Mouse (Mus musculus) neural tube, embryonic 15.5 days (tissue): ENCODE results near the gene Erc2. TPM values are rescaled to one million over a fixed set of nuclear protein-coding genes. Genes with fewer than 3 reads are reported as not detected.

Source experiments
- ATAC-seq: fragments of 200-750 bp; cut with Nextera tagmentation; 2 replicates; pipeline ENCODE4 v1.8.0; 2017; ENCODE audit warnings: mild to moderate bottlenecking, moderate TSS enrichment, moderate library complexity; ENCODE audit not compliant: low FRiP score
- H3K27ac ChIP-seq: fragments of 300-500 bp; sonication (generic); replicated peaks from 2 replicates; pipeline ENCODE4 v1.5.1; 2015; ENCODE audit warnings: mild to moderate bottlenecking, inconsistent platforms
- H3K27me3 ChIP-seq: fragments of 300-500 bp; sonication (generic); replicated peaks from 2 replicates; pipeline ENCODE4 v1.6.1; 2015; ENCODE audit warnings: inconsistent platforms
- H3K36me3 ChIP-seq: fragments of 300-500 bp; sonication (generic); 2 replicates; pipeline ENCODE4 v1.6.1; 2015; ENCODE audit warnings: inconsistent platforms
- H3K4me1 ChIP-seq: fragments of 300-500 bp; sonication (generic); 2 replicates; pipeline ENCODE4 v1.6.1; 2015; ENCODE audit warnings: inconsistent platforms
- H3K4me2 ChIP-seq: fragments of 300-500 bp; sonication (generic); 2 replicates; pipeline ENCODE4 v1.6.1; 2015; ENCODE audit warnings: inconsistent platforms, mild to moderate bottlenecking, moderate library complexity
- H3K4me3 ChIP-seq: fragments of 300-500 bp; sonication (generic); replicated peaks from 2 replicates; pipeline ENCODE4 v1.5.1; 2015; ENCODE audit warnings: mild to moderate bottlenecking, inconsistent platforms
- H3K9ac ChIP-seq: fragments of 300-500 bp; sonication (generic); replicated peaks from 2 replicates; pipeline ENCODE4 v1.6.1; 2015; ENCODE audit warnings: mild to moderate bottlenecking, inconsistent platforms
- H3K9me3 ChIP-seq: fragments of 300-500 bp; sonication (generic); replicated peaks from 2 replicates; pipeline ENCODE4 v1.6.1; 2016; ENCODE audit warnings: inconsistent platforms
- WGBS: fragments of 180-500 bp; shearing (Covaris S2); methylation state at CpG from one replicate; pipeline ENCODE4 v1.1.7; 2015; ENCODE audit warnings: mixed read lengths; 5-methylcytosine and 5-hydroxymethylcytosine counted together
- polyA plus RNA-seq: library from polyadenylated mRNA; unstranded; fragments of >200 nt; fragmentation: Nextera tagmentation; extraction: Ambion mirVana; gene quantifications from 2 replicates; pipeline ENCODE4 v1.2.1, GENCODE M21; 2015

The Erc2 gene
- polyA plus RNA-seq, 1 experiment from 2014 or later: 80.3 TPM

- H3K27ac ChIP-seq: peak overlapping the region; percentile 37; the same call in 1 of the 2 replicates
- no peak for ATAC-seq
- WGBS: 39% methylated on average over 1 of the region's 1 CpGs
- H3K27me3 ChIP-seq: no peaks in the 10 kb centered on the region
- no peaks in the 10 kb centered on the region for H3K4me1 ChIP-seq
- no peak overlapping the region for H3K9ac ChIP-seq
- H3K9me3 ChIP-seq: no peaks in the 10 kb centered on the region
- no peaks in the 10 kb centered on the region for H3K36me3 ChIP-seq
- no peak overlapping the region for H3K4me3 ChIP-seq
- H3K4me2 ChIP-seq: no peak overlapping the region
These were observed 408.6 kb downstream of the Erc2 start for GRCm38 (mm10) chr14:28030870-28031269.

GRCm38 (mm10) chr14:28035013-28035412 is 412.8 kb downstream of the Erc2 start:
- H3K9ac ChIP-seq: no peak overlapping the region
- H3K4me3 ChIP-seq: no peak overlapping the region
- H3K4me2 ChIP-seq: no peak overlapping the region
- ATAC-seq: no peak
- WGBS: 79% methylated on average over 2 of the region's 2 CpGs
- no peaks in the 10 kb centered on the region for H3K36me3 ChIP-seq
- H3K4me1 ChIP-seq: no peaks in the 10 kb centered on the region
- no peaks in the 10 kb centered on the region for H3K9me3 ChIP-seq
- no peaks in the 10 kb centered on the region for H3K27me3 ChIP-seq
- no peak overlapping the region for H3K27ac ChIP-seq

- Histone ChIP-seq H3K36me3 (0 out of 2 replicates have a peak, but pooled peaks cover 7% of the 10 kb centered on the region), H3K4me2 (no peak overlapping the region), H3K9me3 (no peaks in the 10 kb centered on the region), H3K9ac (no peak overlapping the region), H3K27ac (peak overlapping the region; percentile 65; the same call in 1 of the 2 replicates), H3K27me3 (no peaks in the 10 kb centered on the region), H3K4me1 (peaks cover 21% of the 10 kb centered on the region), H3K4me3 (no peak overlapping the region)
- 0 out of 2 replicates have a peak, but pooled peaks have one; percentile 41 for ATAC-seq
- 29% methylated on average over 4 of the region's 4 CpGs for WGBS
These were observed 420.9 kb downstream of the Erc2 start for GRCm38 (mm10) chr14:28043095-28043494.

DNA sequence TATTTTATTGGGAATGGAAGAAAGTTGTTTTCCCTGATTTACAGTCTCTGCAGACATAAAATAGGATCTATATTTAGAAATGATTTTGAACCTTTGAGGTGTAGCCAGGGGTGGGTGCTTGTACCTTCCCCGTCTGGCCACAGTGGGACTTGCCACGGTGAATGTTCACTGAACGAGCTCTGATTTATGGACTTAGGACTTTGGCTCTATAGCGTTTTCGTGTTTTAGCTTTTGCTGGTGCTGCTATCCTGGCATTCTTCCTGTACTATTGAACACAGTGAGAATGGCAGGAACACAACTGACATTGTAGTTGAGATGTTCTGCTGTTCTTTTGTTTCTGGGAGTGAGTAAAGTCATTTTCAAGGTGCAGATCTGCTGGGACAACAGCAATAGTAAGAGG is 429.4 kb downstream of the Erc2 start:
- Histone ChIP-seq H3K9ac (no peak overlapping the region), H3K27me3 (no peaks in the 10 kb centered on the region), H3K9me3 (no peaks in the 10 kb centered on the region), H3K4me2 (no peak overlapping the region), H3K27ac (no peak overlapping the region), H3K4me3 (no peak overlapping the region), H3K4me1 (peaks cover 3% of the 10 kb centered on the region; the same call in 1 of the 2 replicates), H3K36me3 (0 out of 2 replicates have a peak, but pooled peaks cover 4% of the 10 kb centered on the region)
- ATAC-seq: no peak
- WGBS: 43% methylated on average over 5 of the region's 5 CpGs

DNA sequence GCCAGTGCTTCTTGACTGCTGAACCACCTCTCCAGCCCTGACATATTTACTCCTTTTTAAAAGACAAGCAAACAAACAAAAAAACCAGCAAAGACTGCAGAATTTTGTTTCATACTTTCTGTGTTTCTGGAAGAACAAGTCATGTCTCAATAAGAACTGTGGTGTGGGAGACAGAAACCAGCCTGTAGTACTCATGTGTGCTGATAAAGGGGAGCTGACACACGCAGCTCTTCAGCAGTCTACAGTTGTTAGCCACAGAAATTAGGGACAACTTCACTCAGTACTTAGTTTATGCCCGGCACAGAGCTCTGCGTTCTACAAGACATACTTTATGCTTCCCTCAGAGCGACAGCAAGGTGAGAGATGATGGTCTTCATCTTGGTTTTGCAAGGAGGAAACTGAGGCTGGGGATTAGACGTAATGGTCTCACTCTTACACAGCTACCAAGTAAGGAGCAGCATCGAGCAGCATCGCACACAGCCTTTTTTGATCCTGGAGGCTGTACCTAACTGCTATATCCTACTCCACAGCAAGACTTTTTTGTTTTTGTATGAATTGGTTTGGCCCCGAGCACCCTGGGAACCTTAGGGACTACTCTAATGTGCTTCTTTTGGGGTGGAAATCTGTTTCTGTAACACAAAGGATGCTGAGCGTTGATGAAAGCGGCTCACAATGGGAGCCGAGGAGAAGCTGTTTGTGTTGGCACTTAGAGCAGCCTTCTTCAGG is 435.1 kb downstream of the Erc2 start:
- H3K27ac ChIP-seq: peak overlapping the region; percentile 60
- no peaks in the 10 kb centered on the region for H3K36me3 ChIP-seq
- H3K4me2 ChIP-seq: no peak overlapping the region
- peak; percentile 46; the same call in 1 of the 2 replicates for ATAC-seq
- H3K9ac ChIP-seq: no peak overlapping the region
- no peak overlapping the region for H3K4me3 ChIP-seq
- no peaks in the 10 kb centered on the region for H3K9me3 ChIP-seq
- no peaks in the 10 kb centered on the region for H3K27me3 ChIP-seq
- H3K4me1 ChIP-seq: peaks cover 15% of the 10 kb centered on the region
- WGBS: 36% methylated on average over 11 of the region's 11 CpGs

DNA sequence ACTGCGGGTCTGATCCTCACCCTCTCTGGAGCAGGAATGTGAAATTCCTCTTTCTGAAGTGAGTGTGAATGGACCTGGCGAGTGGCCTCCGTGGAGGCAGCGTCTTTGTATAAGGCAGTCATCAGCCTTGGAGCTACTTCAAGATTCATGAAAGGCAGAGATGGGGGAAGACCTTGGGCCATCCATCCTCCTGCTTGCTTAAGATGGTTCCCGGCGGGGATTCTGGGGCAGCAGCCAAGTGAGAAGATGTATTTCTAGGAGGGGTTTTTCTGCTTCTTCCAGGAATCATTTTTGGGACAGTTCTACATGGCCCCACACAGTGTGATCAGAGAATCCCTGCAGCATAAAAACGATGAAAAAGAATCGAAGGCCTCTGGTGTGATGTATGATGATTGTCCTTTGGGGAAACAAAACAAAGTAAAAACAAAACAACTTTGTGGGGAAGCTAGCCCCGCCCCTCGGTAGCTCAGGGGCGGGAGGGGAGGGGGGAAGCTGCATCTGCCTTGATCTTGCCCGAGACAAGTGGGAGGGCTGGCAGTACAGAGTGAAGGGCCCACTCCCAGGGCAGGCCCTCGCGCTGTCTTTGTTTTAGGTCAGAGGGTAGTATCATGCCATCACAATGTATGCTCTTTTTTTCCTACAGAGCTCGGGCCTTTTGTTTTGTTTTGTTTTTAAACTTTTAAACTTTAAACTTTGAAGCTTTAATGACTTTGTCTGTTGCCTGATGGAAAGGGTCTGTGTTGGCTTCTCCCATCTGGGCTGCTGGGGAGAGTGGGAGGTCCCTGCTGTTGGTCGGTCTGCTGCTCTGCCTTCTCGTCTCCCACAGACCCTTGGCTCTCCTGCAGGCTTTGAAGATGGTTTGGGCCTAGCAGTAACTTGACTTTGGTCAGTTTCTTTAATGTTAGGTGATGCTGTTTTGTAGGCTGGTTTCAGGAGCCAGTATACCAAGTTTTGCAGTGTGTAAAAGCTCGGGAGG is 435.9 kb downstream of the Erc2 start:
- no peaks in the 10 kb centered on the region for H3K9me3 ChIP-seq
- no peak overlapping the region for H3K4me3 ChIP-seq
- H3K27me3 ChIP-seq: no peaks in the 10 kb centered on the region
- 11% methylated on average over 18 of the region's 18 CpGs for WGBS
- no peak overlapping the region for H3K9ac ChIP-seq
- peak; percentile 85 for ATAC-seq
- peaks cover 15% of the 10 kb centered on the region for H3K4me1 ChIP-seq
- H3K36me3 ChIP-seq: no peaks in the 10 kb centered on the region
- 0 out of 2 replicates have a peak overlapping the region, but pooled peaks have one; percentile 19 for H3K4me2 ChIP-seq
- peak overlapping the region; percentile 60 for H3K27ac ChIP-seq

- Histone ChIP-seq H3K27ac (no peak overlapping the region), H3K4me3 (no peak overlapping the region), H3K4me2 (no peak overlapping the region), H3K9me3 (no peaks in the 10 kb centered on the region), H3K4me1 (peaks cover 15% of the 10 kb centered on the region), H3K9ac (no peak overlapping the region), H3K27me3 (no peaks in the 10 kb centered on the region), H3K36me3 (no peaks in the 10 kb centered on the region)
- WGBS: 61% methylated on average over 4 of the region's 4 CpGs
- ATAC-seq: no peak
These were observed 438.7 kb downstream of the Erc2 start for GRCm38 (mm10) chr14:28060891-28061290.

DNA sequence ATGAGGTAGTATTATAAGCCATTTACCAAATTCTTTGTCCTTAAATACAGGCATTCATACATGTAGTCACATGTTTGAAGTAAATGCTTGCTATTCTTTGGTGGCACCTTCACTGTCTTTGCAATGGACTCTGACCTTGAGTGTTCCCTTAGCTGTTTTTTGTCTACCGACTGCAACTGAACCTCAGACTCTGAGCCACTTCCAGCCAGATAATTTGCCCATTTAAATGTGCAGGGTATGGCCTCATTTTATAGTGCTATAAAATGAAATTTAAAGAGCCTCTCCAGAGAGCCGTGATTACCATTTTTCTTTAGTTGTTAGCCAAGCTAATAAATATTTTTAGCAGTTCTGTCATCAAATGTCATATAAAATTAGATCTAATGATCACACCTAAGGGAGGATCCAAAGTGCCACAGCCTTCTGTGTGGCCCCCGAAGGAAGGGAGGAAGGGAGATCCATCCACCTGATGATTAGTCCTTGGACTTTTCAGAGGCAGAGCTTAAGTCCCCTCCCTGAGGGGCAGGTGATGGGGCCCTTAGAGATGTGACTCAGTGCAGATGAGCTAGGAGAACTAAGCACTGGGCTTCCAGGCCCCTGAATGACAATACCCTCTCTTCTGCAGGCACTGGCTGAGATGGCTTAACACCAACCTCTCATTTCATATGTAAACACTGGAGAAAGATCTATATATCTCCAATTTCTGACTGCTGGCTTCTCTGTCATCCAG is 439.6 kb downstream of the Erc2 start:
- H3K4me1 ChIP-seq: peaks cover 15% of the 10 kb centered on the region
- no peaks in the 10 kb centered on the region for H3K36me3 ChIP-seq
- H3K27ac ChIP-seq: no peak overlapping the region
- ATAC-seq: no peak
- 24% methylated on average over 3 of the region's 3 CpGs for WGBS
- H3K9ac ChIP-seq: no peak overlapping the region
- no peaks in the 10 kb centered on the region for H3K9me3 ChIP-seq
- H3K4me2 ChIP-seq: no peak overlapping the region
- H3K27me3 ChIP-seq: no peaks in the 10 kb centered on the region
- H3K4me3 ChIP-seq: no peak overlapping the region

GRCm38 (mm10) chr14:28068021-28068420 is 445.8 kb downstream of the Erc2 start:
- Histone ChIP-seq H3K9me3 (no peaks in the 10 kb centered on the region), H3K27me3 (no peaks in the 10 kb centered on the region), H3K36me3 (no peaks in the 10 kb centered on the region), H3K4me1 (peaks cover 4% of the 10 kb centered on the region; the same call in 1 of the 2 replicates), H3K9ac (no peak overlapping the region), H3K27ac (no peak overlapping the region), H3K4me3 (no peak overlapping the region), H3K4me2 (no peak overlapping the region)
- no peak for ATAC-seq
- WGBS: 32% methylated on average over 12 of the region's 12 CpGs

DNA sequence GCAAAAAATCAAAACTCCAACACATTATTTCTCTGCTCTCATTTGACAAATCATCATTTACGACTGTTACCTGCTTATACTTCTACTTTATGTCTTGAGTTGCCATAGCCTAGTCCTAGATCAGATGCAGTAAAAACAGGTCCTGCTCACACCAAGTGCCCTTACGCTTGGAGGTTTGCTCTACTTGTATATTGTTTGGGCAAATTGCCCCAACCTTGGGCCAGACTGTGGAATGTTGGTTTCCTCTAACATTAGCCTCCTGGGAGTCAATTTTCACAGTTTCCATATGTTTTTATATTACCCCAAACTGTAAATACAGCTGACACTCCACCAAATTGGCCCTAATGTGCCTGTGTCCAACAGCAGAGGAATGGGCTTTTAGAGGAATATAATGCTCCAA is 447.6 kb downstream of the Erc2 start:
- Histone ChIP-seq H3K4me1 (peaks cover 4% of the 10 kb centered on the region; the same call in 1 of the 2 replicates), H3K27ac (no peak overlapping the region), H3K9me3 (no peaks in the 10 kb centered on the region), H3K4me2 (no peak overlapping the region), H3K9ac (no peak overlapping the region), H3K27me3 (no peaks in the 10 kb centered on the region), H3K4me3 (no peak overlapping the region), H3K36me3 (no peaks in the 10 kb centered on the region)
- no peak for ATAC-seq
- 93% methylated on average over 2 of the region's 2 CpGs for WGBS

DNA sequence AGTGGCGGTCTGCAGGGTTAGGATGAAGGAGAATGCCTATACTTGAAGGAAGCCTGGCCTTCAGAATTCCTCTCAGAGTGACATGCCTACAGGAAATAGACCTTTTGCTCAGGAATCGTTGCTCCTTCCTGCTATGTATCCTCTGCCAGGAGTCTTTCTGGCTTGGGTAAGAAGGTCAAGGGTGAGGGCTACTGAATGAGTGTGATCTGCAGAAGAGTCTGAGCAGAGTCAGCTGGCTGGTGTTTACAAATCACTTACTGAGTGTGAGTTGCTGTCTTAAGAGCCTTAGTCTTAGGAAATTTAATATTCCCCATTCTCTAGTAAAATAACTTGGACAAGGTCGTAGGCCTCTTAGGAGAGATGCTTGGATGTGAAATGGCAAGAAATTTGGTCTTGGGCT is 450.3 kb downstream of the Erc2 start:
- 94% methylated on average over 3 of the region's 3 CpGs for WGBS
- no peak overlapping the region for H3K4me2 ChIP-seq

More for the DNA sequence above, 450.3 kb downstream of the Erc2 start:
- Histone ChIP-seq H3K4me3 (no peak overlapping the region), H3K36me3 (no peaks in the 10 kb centered on the region), H3K9me3 (no peaks in the 10 kb centered on the region), H3K9ac (no peak overlapping the region), H3K4me1 (peaks cover 4% of the 10 kb centered on the region; the same call in 1 of the 2 replicates), H3K27ac (no peak overlapping the region), H3K27me3 (no peaks in the 10 kb centered on the region)
- no peak for ATAC-seq
